ENCODE assay signal across 12 mouse cellular contexts in genomic region chr14:35326306-35326705, GRCm38 (mm10).
DNase-seq lines count a peak whose midpoint lies in the region; ATAC-seq lines count a peak whose summit lies in the region.
"Had no signal": no experiment of that assay in that cellular context is flagged by ENCODE, and none has a peak within 500 bp of the region (broad histone marks: within the 10 kb centered on the region; RNA-seq: fewer than 3 reads in every experiment).

No protein-coding gene starts in this region.

- H3K9me3 ChIP-seq in liver, embryonic 12.5 days (replicated peaks), result no peaks in the 10 kb centered on the region
- H3K9me3 ChIP-seq in embryonic facial prominence, embryonic 10.5 days, result no peaks in the 10 kb centered on the region
- H3K9me3 ChIP-seq: forebrain, embryonic 13.5 days; limb, embryonic 13.5 days had no signal

- 50% methylated on average over 1 of the region's 1 CpGs for WGBS in liver, embryonic 12.5 days (ENCODE audit: insufficient replicate concordance)
- WGBS in embryonic facial prominence, embryonic 10.5 days, result 65% methylated on average over 1 of the region's 1 CpGs

- H3K9ac ChIP-seq in liver, embryonic 12.5 days, result no peak overlapping the region
- H3K9ac ChIP-seq: forebrain, embryonic 13.5 days; hindbrain, embryonic 14.5 days; limb, embryonic 13.5 days had no signal

- H3K4me3 ChIP-seq in liver, embryonic 12.5 days, result no peak overlapping the region
- H3K4me3 ChIP-seq in embryonic facial prominence, embryonic 10.5 days, result no peak overlapping the region
- H3K4me3 ChIP-seq: forebrain, embryonic 13.5 days; limb, embryonic 13.5 days had no signal

- no peak overlapping the region for H3K27ac ChIP-seq in liver, embryonic 12.5 days
- no peak overlapping the region for H3K27ac ChIP-seq in embryonic facial prominence, embryonic 10.5 days (replicated peaks)
- H3K27ac ChIP-seq: forebrain, embryonic 13.5 days; hindbrain, embryonic 14.5 days; limb, embryonic 13.5 days had no signal

- H3K36me3 ChIP-seq in liver, embryonic 12.5 days, result no peaks in the 10 kb centered on the region
- H3K36me3 ChIP-seq in embryonic facial prominence, embryonic 10.5 days (replicated peaks), result no peaks in the 10 kb centered on the region
- H3K36me3 ChIP-seq: G1E; limb, embryonic 13.5 days had no signal

- DNase-seq in gastrocnemius, postnatal 10 days, result peak; percentile 7
- no peak for DNase-seq in gastrocnemius, adult 18-20 months (ENCODE audit: low spot score)
- DNase-seq in liver (peak; percentile 17), ES-CJ7 (ENCODE audit: low read depth, low spot score) (peak; percentile 25)
- peak; percentile 36 for DNase-seq in embryonic facial prominence, embryonic 10.5 days (ENCODE audit: low spot score)
- DNase-seq in spleen, postnatal 4 days (ENCODE audit: low spot score in 2 of 2), result no peak

- H3K27me3 ChIP-seq in liver, embryonic 12.5 days (replicated peaks), result no peaks in the 10 kb centered on the region
- no peaks in the 10 kb centered on the region for H3K27me3 ChIP-seq in embryonic facial prominence, embryonic 10.5 days (replicated peaks; ENCODE audit: low read depth, poor library complexity, severe bottlenecking)
- H3K27me3 ChIP-seq: forebrain, embryonic 13.5 days; limb, embryonic 13.5 days had no signal

- ATAC-seq in liver, embryonic 12.5 days, result no peak
- ATAC-seq in erythroid progenitor cell, adult 5-6 weeks (replicated peaks; ENCODE audit: low FRiP score, poor library complexity, severe bottlenecking), result no peak
- ATAC-seq: forebrain, embryonic 13.5 days had no signal

- no peaks in the 10 kb centered on the region for H3K4me1 ChIP-seq in liver, embryonic 12.5 days
- H3K4me1 ChIP-seq in embryonic facial prominence, embryonic 10.5 days, result no peaks in the 10 kb centered on the region
- H3K4me1 ChIP-seq: forebrain, embryonic 13.5 days; limb, embryonic 13.5 days had no signal

- H3K4me2 ChIP-seq in liver, embryonic 12.5 days, result no peak overlapping the region
- H3K4me2 ChIP-seq: forebrain, embryonic 13.5 days; hindbrain, embryonic 14.5 days; limb, embryonic 13.5 days had no signal

Comparison
In these comparisons a context has a peak if more than half of its experiments do, and no peak if none do; other contexts are left out.
1. DNase-seq: peak in gastrocnemius, postnatal 10 days (single experiment), liver (single experiment), ES-CJ7 (single experiment) and embryonic facial prominence, embryonic 10.5 days (single experiment); none in gastrocnemius, adult 18-20 months (single experiment) and spleen, postnatal 4 days (0 of 2).